Comparison of ENCODE assay signal across 8 mouse cellular contexts in the genomic region with DNA sequence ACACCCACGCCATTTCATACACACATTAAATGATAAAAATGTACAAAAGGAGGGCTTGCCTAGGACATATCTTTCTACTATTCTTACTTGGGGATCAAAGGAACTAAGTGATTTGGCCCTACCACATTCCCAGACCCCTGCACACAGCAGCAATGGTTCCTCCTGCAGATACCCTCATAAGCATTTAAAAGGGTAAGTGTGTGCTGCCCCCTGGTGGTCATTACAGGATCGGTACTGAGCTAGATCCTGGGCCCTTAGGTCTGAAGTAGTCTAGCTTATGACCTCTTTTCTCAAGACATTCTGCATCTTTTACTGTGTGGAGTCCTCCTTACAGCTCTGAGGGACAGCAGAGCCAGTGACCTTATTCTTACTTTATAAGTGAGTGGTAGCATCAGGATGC. TPM values are rescaled to one million over a fixed set of nuclear protein-coding genes. Genes with fewer than 3 reads are reported as not detected.
DNase-seq lines count a peak whose midpoint lies in the region; ATAC-seq and TF ChIP-seq lines count a peak whose summit lies in the region.

No protein-coding gene starts in this region.

- H3K27ac ChIP-seq in kidney, embryonic 14.5 days (ENCODE audit: low read depth, low read length): no peak overlapping the region
- no peak overlapping the region for H3K27ac ChIP-seq in thymus, adult 2 months (ENCODE audit: control insufficient read depth, insufficient read depth, low read length)

- peak; percentile 80 for DNase-seq in 416B (ENCODE audit: low read depth)
- DNase-seq in Muller cell, postnatal 12 days (ENCODE audit: inconsistent ontology term): peak; percentile 38
- DNase-seq in cerebellum, adult 8-10 months: peak; percentile 86
- DNase-seq in frontal cortex, postnatal 25 days (ENCODE audit: low spot score in 2 of 2): peak; percentile 68 to 69
- peak; percentile 76 for DNase-seq in liver
- DNase-seq in ovary, postnatal 10 days (ENCODE audit: low spot score): peak; percentile 27
- DNase-seq in thymus, adult 2 months: peak; percentile 73

- peak; percentile 71; the same call in 1 of the 2 replicates for ATAC-seq in kidney, embryonic 14.5 days (ENCODE audit: low FRiP score, low TSS enrichment)

- no peaks in the 10 kb centered on the region for H3K9me3 ChIP-seq in kidney, embryonic 14.5 days (ENCODE audit: control insufficient read depth, low read length)

- WGBS in kidney, embryonic 14.5 days: 45% methylated on average over 2 of the region's 2 CpGs
- 50% methylated on average over 2 of the region's 2 CpGs for WGBS in thymus, adult 2 months

- TF ChIP-seq CTCF in thymus, adult 2 months (IDR thresholded peaks at IDR 0.05; ENCODE audit: borderline replicate concordance, control insufficient read depth, extremely low read depth, insufficient read depth, low read length, poor library complexity): no peak

- no peaks in the 10 kb centered on the region for H3K27me3 ChIP-seq in kidney, embryonic 14.5 days (ENCODE audit: control insufficient read depth, insufficient read depth, low read length)
- no peaks in the 10 kb centered on the region for H3K27me3 ChIP-seq in thymus, adult 2 months (ENCODE audit: control insufficient read depth, insufficient read depth, low read length)

- TF ChIP-seq POLR2A in thymus, adult 2 months (IDR thresholded peaks at IDR 0.05; ENCODE audit: control insufficient read depth, extremely low read depth, insufficient read depth, low read length, poor library complexity): no peak

- no peak overlapping the region for H3K4me3 ChIP-seq in kidney, embryonic 14.5 days (ENCODE audit: low read length)
- H3K4me3 ChIP-seq in thymus, adult 2 months (ENCODE audit: control insufficient read depth, insufficient read depth, low read length): no peak overlapping the region

- H3K36me3 ChIP-seq in kidney, embryonic 14.5 days (ENCODE audit: control insufficient read depth, insufficient read depth, low read length): no peaks in the 10 kb centered on the region
- no peaks in the 10 kb centered on the region for H3K36me3 ChIP-seq in thymus, adult 2 months (ENCODE audit: control insufficient read depth, insufficient read depth, low read length)

- H3K9ac ChIP-seq in kidney, embryonic 14.5 days (ENCODE audit: low read depth, low read length): no peak overlapping the region

- H3K4me2 ChIP-seq in kidney, embryonic 14.5 days (replicated peaks; ENCODE audit: low read depth, low read length): no peak overlapping the region

- no peaks in the 10 kb centered on the region for H3K4me1 ChIP-seq in kidney, embryonic 14.5 days (ENCODE audit: control insufficient read depth, insufficient read depth, low read length)
- H3K4me1 ChIP-seq in thymus, adult 2 months (replicated peaks; ENCODE audit: control insufficient read depth, insufficient read depth, low read length): peaks cover 10% of the 10 kb centered on the region; the same call in 1 of the 2 replicates

RNA-seq across cellular contexts. Expression of gene 4921536K21Rik, which starts 15.1 kb away (rescaled TPM):
- polyA plus RNA-seq in kidney, embryonic 14.5 days (2014; fragmentation: Nextera tagmentation; extraction: Ambion mirVana): 0.20 and 0.40 TPM in 2 replicates
- 0.07 TPM in 1 of 2 replicates, not detected in the other for polyA plus RNA-seq in thymus, adult 2 months (2012; rRNA removed)

RNA-seq across cellular contexts. Expression of gene Dusp18, which starts 15.2 kb away (rescaled TPM):
- polyA plus RNA-seq in kidney, embryonic 14.5 days (2014; fragmentation: Nextera tagmentation; extraction: Ambion mirVana): 10.0 and 14.7 TPM in 2 replicates
- polyA plus RNA-seq in thymus, adult 2 months (2012; rRNA removed): 1.1 and 2.4 TPM in 2 replicates

RNA-seq across cellular contexts. Expression of gene Osbp2, which starts 16.1 kb away (rescaled TPM):
- polyA plus RNA-seq in kidney, embryonic 14.5 days (2014; fragmentation: Nextera tagmentation; extraction: Ambion mirVana): 0.46 and 0.81 TPM in 2 replicates
- 0.27 and 1.1 TPM in 2 replicates for polyA plus RNA-seq in thymus, adult 2 months (2012; rRNA removed)

RNA-seq across cellular contexts. Expression of gene Slc35e4, which starts 34.6 kb away (rescaled TPM):
- polyA plus RNA-seq in kidney, embryonic 14.5 days (2014; fragmentation: Nextera tagmentation; extraction: Ambion mirVana): 3.0 and 3.8 TPM in 2 replicates
- 3.6 and 3.9 TPM in 2 replicates for polyA plus RNA-seq in thymus, adult 2 months (2012; rRNA removed)

RNA-seq across cellular contexts. Expression of gene Tcn2, which starts 52.1 kb away (rescaled TPM):
- polyA plus RNA-seq in kidney, embryonic 14.5 days (2014; fragmentation: Nextera tagmentation; extraction: Ambion mirVana): 49.7 and 61.8 TPM in 2 replicates
- polyA plus RNA-seq in thymus, adult 2 months (2012; rRNA removed): 49.4 and 60.3 TPM in 2 replicates

Comparison
In these comparisons a context has a peak if more than half of its experiments do, and no peak if none do; other contexts are left out.
1. DNase-seq: peak in every context shown above with its lines; median percentile 86 in cerebellum, adult 8-10 months; 80 in 416B; 76 in liver; 73 in thymus, adult 2 months; 68 in frontal cortex, postnatal 25 days; 38 in Muller cell, postnatal 12 days; 27 in ovary, postnatal 10 days.